Mouse (Mus musculus) adrenal gland, adult 18-20 months (tissue): ENCODE measurements around the gene Sppl2b. TPM values are rescaled to one million over a fixed set of nuclear protein-coding genes. Genes with fewer than 3 reads are reported as not detected.
"Not testable (repeated sequence)": the region's sequence is repeated elsewhere in the genome, so short reads cannot be mapped to it uniquely, and the experiment has no call there.

Experiments used
- DNase-seq, 2 experiments: peaks; one replicate each; pipeline ENCODE4 v3.0.0; 2021 to 2022; ENCODE audit warnings: low spot score in 2 of 2
- long read RNA-seq, 2 experiments: library from polyadenylated mRNA; stranded (forward); transcript quantifications; one replicate each; pipeline ENCODE4 v2.0.0; 2021
- total RNA-seq, 2 experiments: library from RNA; stranded (reverse); gene quantifications; 1 replicate in 1 of 2; 2 replicates in 1 of 2; pipeline ENCODE4 v1.2.3; 2021

Gene Sppl2b
- total RNA-seq: 10 to 100 TPM; 24.0 to 28.3 TPM
- long read RNA-seq, experiment 1, transcript Sppl2b-201 (15 exons, 2,869 nt): major isoform, 10 of 43 reads
- long read RNA-seq, experiment 1, partial matches to known transcripts: 7 of 43 reads
- long read RNA-seq, experiment 1, other reads (novel, unspliced or antisense): 26 of 43 reads
- long read RNA-seq, experiment 2, transcript Sppl2b-201 (15 exons, 2,869 nt): major isoform, 30 of 104 reads
- long read RNA-seq, experiment 2, partial matches to known transcripts: 26 of 104 reads
- long read RNA-seq, experiment 2, other reads (novel, unspliced or antisense): 48 of 104 reads

DNA sequence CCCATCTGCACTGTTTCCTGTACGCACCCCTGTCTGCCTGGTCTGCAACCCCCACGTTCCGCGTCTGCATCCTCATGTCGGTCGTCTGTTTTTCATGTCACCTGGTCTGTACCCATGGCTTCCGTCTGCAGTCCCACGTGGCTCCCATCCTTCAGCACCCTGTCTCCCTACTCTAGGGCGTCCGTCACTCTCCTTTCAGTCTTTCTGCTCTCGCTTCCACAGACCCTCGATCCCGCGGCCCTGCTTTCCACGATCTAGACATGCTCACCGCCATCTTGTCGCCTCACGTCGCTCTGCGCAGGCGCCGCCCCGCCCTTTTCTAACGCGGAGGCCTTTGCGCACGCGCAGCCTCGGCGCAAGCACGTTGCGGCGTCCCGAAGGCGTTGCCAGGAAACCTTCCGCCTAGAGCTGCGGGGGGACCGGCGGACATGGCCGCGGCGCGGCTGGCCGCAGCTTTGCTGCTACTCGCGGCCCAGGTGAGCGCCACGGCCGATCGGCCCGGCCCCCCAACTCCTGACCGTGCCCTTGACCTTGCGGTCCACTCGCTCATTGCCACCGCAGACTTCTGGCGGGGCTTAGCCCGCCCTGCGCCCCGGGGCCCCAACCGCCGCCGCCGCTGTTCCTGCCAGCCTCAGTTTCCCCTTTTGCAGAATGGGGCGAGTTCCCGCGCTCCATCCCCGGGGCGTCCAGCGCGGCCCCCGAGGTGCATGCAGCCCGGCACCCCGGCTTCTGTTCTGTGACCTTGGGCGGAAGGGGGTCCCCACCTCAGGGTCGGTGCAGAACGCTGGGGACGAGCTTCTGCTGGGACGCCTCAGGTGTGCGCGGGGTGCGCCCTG lies at the start of gene Sppl2b, which contains the start of gene Lsm7:
Gene Sppl2b, plus strand, starts transcription at position 363 of the 836 bp plus-strand sequence.
Gene Lsm7, minus strand, starts transcription at position 297 of the 836 bp plus-strand sequence.
- peak; percentile 99 for DNase-seq

DNA sequence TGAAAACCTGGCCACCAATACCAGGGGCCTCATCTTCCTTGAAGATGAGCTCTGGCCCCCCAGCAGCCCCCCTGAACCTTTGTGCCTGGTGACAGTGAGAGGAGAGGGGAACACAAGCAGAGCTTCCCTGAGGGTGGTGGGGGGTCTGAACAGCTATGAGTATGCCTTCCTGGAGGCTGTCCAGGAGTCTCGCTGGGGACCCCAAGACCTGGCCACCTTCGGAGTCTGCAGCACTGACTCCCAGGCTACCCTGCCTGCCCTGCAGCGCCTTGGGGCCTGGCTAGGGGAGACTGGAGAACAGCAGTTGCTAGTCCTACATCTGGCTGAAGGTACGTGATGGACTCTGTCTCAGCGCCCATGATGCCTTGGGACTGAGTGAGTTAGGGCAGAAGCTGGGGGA lies 49.8 kb upstream of the Sppl2b start:
- no peak for DNase-seq

DNA sequence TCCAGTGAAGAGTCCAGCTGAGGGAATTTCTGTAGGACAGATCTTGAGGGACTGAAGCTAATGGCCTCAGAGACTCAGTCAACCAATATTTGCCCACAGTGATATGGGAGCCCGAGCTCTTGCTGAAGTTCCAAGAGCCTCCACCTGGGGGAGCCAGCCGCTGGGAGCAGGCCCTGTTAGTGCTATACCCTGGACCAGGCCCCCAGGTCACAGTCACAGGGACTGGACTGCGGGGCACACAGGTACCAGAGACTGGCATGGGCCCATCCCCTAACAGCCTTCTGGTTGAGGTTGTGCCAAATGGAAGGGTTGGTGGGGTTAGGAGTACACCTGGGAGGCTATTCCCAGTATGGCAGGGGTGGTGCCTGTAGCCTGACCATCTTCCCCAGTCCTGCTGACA lies 49.1 kb upstream of the Sppl2b start:
- DNase-seq: peak; percentile 75 to 77

DNA sequence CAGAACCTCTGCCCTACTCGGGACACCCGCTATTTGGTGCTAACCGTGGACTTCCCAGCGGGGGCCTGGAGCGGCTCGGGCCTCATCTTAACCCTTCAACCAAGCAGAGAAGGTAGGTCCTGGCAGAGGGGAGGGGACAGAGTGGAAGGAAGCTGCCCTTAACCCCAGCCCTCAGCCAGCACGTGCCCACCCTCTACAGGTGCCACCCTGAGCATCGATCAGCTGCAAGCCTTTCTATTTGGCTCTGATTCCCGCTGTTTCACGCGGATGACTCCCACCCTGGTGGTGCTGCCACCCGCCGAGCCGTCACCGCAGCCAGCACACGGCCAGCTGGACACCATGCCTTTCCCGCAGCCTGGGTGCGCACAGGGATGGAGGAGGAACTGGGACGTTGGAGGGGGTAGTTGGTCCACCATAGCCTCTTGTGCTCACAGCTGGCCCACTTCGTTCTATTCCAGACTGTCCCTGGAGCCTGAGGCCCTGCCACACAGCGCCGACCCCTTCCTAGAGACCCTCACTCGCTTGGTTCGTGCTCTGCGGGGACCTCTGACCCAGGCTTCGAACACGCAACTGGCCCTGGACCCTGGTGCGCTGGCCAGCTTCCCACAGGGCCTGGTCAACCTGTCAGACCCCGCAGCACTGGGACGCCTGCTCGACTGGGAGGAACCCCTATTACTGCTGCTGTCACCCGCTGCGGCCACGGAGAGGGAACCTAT lies 48.6 kb upstream of the Sppl2b start:
- DNase-seq: no peak

DNA sequence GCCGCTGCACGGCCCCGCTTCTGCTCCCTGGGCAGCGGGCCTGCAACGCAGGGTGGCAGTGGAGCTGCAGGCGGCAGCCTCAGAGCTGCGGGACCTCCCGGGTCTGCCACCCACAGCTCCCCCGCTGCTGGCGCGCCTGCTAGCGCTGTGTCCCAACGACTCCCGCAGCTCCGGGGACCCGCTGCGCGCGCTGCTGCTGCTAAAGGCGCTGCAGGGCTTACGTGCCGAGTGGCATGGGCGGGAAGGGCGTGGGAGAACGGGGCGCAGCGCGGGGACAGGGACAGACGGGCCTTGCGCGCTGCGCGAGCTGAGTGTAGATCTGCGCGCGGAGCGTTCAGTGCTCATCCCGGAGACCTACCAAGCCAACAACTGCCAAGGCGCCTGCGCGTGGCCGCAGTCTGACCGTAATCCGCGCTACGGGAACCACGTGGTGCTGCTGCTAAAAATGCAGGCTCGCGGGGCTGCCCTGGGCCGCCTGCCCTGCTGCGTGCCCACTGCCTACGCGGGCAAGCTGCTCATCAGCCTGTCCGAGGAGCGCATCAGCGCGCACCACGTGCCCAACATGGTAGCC lies 47.9 kb upstream of the Sppl2b start:
- peak; percentile 65 to 72 for DNase-seq

DNA sequence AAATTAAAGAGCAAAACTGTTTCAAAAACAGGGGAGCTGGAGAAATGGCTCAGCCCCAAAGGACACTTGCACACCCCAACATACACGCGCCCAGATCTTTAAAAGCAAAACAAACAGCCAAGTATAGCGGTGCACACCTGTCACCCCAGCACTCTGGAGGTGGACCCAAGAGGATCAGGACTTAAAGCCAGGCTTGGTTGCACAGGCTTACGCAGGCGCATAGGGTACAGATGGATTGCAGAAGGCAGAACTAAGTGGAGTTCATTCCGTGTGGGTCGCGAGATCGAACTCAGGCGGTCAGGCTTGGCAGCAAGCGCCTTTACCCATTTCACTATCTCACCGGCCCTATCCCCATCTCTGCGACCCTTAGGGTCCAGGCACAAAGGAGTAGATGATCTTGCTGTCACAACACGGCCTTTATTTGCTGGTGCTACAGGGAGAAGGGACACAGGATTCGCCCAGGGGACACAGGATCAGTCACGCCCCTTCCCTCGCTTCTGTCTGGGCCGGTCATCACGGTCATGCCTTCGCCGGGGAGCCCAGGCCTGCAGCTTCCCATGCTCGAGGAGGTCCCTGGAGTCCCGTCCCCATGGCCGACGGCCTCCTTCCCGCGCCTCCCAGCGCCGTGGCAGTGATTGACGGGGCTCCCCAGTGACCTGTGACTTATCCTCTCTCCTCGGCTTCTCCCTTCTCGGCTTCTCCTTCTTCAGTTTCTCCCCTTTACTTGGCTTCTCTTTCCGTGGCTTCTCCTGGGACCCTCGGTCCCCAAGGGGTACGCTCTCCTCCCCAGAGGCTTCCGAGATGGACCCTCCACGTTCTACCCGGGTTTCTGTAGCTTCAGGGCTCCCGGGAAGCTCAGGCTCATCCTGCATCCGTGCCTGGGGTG lies 46.7 kb upstream of the Sppl2b start:
- no peak for DNase-seq

DNA sequence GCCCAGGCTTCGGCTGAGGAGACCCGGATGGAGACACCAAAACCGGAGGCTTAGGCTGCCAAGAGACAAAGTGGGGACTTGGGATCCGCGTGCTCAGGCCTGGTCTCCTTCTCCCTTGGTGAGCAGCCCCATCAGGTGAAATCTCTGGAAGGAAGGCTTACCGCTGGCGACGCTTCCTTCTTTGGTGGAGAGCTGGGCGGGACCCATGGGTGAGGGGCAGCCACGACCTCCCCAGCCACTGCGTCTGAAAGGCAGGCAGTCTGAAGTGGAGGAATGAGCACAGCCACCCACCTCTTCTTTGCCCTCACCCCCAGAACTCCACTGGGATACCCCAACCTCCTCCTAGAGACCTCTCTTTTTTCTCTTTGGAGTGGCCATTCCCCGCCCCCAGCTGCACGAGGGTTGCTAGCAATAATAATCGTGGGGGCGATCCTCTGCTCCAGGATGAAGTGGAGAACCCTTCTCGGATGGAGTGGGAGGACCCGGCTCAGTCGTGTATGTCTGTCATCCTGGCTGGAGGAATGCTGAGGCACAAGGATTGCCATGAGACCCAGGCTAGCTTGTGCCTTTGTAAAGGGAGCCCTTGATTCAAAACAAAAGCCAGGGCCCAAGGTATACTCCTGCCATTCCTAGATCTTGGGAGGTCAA lies 46.0 kb upstream of the Sppl2b start:
- DNase-seq: no peak

DNA sequence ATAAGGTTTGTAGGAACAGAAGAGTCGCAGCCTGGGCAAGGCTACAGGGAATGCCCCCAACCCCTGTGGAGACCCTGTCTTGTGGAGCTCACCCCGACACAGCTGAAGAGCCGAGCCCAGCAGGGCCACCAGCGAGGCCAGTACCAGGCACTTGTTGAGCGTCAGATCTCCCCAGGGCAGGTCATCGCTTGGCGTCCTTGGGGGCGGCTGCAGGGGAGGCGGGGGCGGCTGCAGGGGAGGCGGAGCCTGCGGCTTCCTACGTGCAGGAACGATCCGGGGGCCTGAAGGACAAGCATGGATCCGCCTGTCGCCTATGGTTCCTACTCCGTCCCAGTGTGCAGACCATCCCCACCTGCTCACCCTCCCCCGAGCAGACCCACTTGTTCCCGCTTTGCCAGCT lies 45.0 kb upstream of the Sppl2b start:
- peak in 1 of 2 experiments; percentile 66 for DNase-seq

DNA sequence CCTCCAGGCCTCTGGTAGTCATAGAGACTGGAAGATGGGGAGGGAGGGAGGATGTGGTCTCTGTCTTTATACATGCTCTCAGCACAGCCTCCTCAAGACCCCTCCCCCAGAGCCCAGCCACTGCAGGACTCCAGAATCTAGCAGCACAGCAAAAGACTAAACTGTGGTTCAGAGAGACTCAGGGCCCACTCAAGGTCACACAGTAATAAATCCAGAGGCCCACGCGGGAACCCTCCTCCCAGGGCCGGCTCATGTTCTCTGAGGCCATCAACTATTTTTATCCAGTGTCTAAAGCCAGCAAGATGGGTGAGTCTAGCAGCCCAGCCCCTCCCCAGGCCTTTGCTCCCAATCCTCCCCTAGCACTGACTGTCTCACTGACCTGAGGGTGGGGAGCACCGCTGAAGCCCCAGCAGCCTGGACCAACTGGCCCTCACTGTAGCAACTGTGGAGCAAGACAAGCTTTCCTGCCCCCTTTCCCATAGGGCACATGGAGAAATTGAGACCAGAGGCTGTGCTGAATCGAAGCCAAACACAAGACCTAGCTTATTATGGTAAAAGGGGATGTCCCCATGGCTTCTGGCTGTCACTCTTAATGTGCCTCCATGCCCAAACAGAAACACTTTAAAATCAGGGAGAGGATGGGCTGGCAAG lies 42.6 kb upstream of the Sppl2b start:
- DNase-seq: no peak

DNA sequence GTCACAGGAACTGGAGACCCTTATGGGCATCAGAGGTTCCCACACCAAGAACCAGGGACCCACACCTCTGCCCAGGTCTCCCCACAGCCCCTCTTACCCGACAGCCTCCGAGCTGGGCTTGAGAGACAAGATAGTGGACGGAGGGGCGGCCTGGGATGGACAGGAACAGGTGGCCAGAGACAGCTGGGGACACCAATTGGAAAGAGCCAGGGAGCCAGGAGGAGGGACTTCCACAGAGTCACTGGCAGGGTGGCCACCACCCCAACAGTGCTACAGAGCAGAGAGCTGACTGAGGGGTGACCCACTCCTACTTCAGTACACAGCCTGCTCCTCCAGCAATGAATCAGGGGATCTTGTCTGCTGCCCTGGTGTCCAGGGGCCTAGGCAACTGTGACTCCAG lies 41.7 kb upstream of the Sppl2b start, which contains the start of gene Jsrp1:
Gene Jsrp1, minus strand, starts transcription at position 133 of the 400 bp plus-strand sequence.
- no peak for DNase-seq

DNA sequence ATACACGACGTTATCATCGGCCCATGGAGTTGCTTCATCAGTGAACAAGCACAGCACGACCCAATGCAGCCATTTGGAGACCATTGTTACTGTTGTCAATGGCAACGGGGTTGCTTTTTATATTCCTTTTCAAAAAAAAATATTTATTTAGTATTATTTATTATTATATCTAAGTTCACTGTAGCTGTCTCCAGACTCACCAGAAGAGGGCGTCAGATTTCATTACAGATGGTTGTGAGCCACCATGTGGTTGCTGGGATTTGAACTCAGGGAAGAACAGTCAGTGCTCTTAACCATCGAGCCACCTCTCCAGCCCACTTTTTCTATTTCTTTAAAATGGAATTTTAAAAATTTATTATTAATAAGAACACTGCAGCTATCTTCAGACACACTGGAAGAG lies 40.3 kb upstream of the Sppl2b start:
- no peak for DNase-seq

DNA sequence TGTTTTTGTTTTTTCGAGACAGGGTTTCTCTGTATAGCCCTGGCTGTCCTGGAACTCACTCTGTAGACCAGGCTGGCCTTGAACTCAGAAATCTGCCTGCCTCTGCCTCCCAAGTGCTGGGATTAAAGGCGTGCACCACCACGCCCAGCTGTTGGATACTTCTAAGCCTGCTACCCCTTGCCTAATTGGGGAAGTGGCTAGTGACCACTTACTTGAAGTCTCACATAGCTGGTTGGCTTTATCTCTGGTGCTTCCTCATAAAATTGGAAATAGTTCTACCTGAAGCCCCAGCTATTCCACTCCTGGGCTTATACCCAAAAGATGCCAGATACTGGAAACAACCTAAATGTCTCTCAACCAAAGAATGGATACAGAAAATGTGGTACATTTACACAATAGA lies 38.8 kb upstream of the Sppl2b start:
- not testable (repeated sequence) for DNase-seq

DNA sequence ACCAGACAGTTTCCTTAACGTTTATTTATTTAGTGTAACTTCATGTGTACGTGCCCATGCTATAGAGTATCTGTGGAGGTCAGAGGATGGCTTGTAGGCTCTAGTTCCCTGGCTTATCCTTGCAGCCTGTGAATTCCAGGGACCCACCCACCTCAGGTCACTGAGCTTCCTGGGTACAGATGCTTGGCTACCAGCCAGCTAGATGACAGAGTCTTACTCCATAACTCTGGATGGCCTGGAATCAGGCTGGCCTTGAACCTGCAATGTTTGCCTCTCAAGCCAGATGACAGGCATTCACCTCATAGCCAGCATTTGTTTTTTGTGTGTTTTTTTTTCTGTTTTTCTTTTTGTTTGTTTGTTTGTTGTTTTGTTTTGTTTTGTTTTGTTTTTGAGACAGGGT lies 37.9 kb upstream of the Sppl2b start:
- DNase-seq: no peak

DNA sequence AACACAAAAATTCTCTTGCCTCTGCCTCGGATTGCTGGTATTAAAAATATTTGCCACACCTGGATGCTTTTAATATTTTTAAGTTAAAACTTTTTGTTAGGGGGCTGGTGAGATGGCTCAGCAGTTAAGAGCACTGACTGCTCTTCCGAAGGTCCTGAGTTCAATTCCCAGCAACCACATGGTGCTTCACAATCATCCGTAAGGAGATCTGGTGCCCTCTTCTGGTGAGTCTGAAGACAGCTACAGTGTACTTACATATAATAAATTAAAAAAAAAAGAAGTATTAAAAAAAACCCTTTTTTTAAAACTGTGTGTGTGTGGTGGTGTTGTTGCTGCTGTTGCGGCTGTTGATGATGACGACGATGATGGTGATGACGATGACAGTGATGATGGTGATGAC lies 37.1 kb upstream of the Sppl2b start:
- DNase-seq: not testable (repeated sequence)

DNA sequence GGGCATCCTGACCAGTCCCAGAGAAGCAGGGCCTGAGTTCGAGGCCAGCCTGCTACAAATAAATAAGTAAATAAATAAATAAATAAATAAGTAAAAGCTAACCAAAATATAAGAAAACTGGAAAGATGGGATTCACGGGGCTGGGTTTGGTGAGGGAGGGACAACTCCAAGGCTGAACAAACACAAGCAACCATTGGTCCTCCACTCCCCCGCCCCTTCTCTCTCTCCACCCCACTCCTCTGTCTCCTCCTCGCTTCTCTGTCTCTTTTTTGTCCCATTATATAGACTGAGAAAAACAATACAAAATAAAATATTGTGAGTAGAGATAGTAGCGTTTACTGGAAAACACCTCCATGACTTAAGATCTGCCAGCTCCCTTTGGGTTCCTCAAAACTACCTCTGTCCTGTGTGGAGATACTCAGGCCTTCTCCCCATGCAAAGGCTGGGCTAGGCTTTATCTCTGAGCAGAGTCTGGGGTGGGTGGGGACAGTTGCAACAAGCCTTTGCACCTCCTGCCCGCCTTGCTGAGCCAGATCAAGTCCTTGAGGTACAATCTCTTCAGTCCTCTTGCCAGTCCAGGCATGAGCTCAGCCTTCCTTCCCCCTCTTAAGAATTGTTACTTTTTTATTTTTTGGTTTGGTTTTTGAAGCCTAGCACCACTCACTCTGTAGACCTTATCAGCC lies 36.3 kb upstream of the Sppl2b start:
- no peak for DNase-seq

DNA sequence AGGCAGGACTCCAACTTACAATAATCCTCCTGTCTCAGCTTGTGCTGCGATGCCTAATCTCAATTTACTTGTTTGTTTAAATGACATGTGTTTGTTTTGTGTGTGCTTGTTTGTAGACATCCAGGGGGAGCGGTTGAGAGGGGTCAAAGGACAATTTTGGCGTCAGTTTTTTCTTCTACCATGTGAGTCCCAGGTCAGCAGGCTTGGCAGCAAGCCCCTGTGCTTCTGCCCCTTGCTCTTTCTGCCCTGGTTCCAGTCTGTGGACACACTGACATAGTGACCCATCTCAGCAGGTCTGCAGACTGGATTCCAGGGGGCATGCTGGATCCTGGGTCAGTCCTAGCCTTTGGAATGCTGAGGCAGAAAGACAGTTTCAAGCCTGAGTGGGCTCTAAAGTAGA lies 35.7 kb upstream of the Sppl2b start:
- DNase-seq: no peak

DNA sequence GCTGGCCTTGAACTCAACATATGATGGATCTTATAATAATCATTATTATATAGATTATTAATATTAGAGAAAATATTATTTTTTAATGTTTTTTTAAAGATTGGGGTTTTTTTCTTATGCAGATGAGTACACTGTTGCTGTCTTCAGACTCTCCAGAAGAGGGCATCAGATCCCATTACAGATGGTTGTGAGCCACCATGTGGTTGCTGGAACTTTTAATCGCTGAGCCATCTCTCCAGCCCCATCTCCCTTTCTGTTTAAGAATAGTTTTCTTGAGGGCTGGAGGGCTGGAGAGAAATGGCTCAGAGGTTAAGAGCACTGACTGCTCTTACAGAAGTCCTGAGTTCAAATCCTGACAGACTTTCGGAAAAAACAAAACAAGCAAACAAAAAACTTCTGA lies 33.1 kb upstream of the Sppl2b start:
- DNase-seq: no peak

DNA sequence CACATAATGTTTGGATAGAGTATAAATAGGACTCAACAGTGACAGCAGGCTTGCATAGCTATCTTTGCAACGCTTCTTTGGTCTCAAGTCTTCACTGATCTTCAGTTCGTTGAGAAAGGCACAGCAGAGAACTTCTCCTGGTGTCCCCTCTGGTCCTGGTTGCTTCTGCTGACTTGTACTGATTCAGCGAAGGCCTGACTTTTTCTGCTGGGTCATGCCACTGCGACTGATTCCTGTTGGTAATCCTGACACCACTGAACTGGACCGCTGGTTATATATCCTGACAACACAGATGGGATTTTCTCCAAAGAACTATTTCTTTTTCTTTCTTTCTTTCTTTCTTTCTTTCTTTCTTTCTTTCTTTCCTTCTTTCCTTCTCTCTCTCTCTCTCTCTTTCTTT lies 32.5 kb upstream of the Sppl2b start:
- no peak for DNase-seq

DNA sequence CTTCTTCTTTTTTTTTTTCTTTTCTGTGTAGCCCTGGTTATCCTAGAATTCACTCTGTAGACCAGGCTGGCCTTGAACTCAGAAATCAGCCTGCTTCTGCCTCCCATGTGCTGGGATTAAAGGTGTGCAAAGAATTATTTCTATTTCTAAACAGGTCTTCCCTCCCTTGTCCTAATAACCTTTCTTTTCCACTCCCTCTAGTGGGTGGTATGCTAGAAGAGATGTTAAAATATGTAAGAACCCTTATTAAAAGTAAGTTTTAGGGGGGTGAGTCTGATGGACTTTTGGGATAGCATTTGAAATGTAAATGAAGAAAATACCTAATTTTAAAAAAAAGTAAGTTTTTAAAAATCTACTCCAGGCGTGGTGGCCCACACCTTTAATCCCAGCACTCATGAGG lies 31.8 kb upstream of the Sppl2b start:
- no peak for DNase-seq
